In the genomic region with DNA sequence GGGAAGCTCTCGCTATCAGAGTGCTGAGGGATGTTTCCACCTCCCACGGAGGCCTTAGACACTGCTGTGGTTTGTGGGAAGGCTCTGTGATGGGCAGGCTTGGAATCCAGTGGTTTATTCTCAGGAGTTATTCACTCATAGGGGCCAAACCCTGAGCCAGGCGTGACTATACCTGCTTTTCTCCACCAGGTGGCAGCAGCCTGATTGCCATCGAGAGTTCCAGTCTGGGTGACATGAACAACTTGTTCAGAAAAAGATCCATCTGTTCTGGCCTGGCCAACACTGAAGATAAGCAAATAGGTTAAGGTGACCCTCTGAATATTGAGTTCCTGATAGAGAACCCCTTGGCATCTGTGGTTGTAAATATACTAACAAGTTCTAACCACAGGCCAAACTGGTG, we compare ENCODE assay signal across 9 mouse cellular contexts. TPM values are rescaled to one million over a fixed set of nuclear protein-coding genes. Genes with fewer than 3 reads are reported as not detected.
DNase-seq lines count a peak whose midpoint lies in the region; ATAC-seq and TF ChIP-seq lines count a peak whose summit lies in the region.
"Had no signal": no experiment of that assay in that cellular context is flagged by ENCODE, and none has a peak within 500 bp of the region (broad histone marks: within the 10 kb centered on the region; RNA-seq: fewer than 3 reads in every experiment).

No protein-coding gene starts in this region.

- H3K4me3 ChIP-seq in ES-Bruce4 (ENCODE audit: low read depth, low read length): no peak overlapping the region
- H3K4me3 ChIP-seq: midbrain, embryonic 12.5 days had no signal

- H3K27me3 ChIP-seq in ES-Bruce4 (ENCODE audit: control insufficient read depth, insufficient read depth, low read length, poor library complexity, severe bottlenecking): no peaks in the 10 kb centered on the region
- H3K27me3 ChIP-seq: midbrain, embryonic 12.5 days had no signal

- H3K9ac ChIP-seq in ES-Bruce4 (ENCODE audit: low read depth, poor library complexity, severe bottlenecking): no peak overlapping the region
- H3K9ac ChIP-seq: midbrain, embryonic 12.5 days had no signal

- no peak overlapping the region for H3K27ac ChIP-seq in ES-Bruce4 (ENCODE audit: insufficient read depth, low read length)
- H3K27ac ChIP-seq: midbrain, embryonic 12.5 days had no signal

- H3K4me1 ChIP-seq in ES-Bruce4 (ENCODE audit: control insufficient read depth, insufficient read depth, low read length): no peaks in the 10 kb centered on the region
- H3K4me1 ChIP-seq: midbrain, embryonic 12.5 days had no signal

- no peak for TF ChIP-seq EP300 in ES-Bruce4 (IDR thresholded peaks at IDR 0.05; ENCODE audit: insufficient read depth, low read depth, low read length)

- no peaks in the 10 kb centered on the region; the same call in 1 of the 2 replicates for H3K36me3 ChIP-seq in ES-Bruce4 (ENCODE audit: control insufficient read depth, insufficient read depth, low read length, poor library complexity, severe bottlenecking)

- H3K9me3 ChIP-seq in ES-Bruce4 (replicated peaks; ENCODE audit: control insufficient read depth, insufficient read depth, low read length, poor library complexity, severe bottlenecking): no peaks in the 10 kb centered on the region
- H3K9me3 ChIP-seq: midbrain, embryonic 12.5 days had no signal

- peak; percentile 77 for DNase-seq in adrenal gland, adult 2 months
- peak; percentile 93 for DNase-seq in embryo, embryonic 10.5 days (ENCODE audit: low spot score)
- peak; percentile 75 to 81 for DNase-seq in kidney, postnatal 36 days
- DNase-seq in lung, adult 18-20 months: peak; percentile 74 to 77
- peak; percentile 88 to 89 for DNase-seq in right cerebral cortex, adult 2 months (ENCODE audit: low spot score in 2 of 2)
- DNase-seq in urinary bladder, postnatal 4 days (ENCODE audit: low spot score in 2 of 2): peak; percentile 54 to 72

- ATAC-seq in granulocyte monocyte progenitor cell, adult 5-6 weeks (replicated peaks; ENCODE audit: poor library complexity, severe bottlenecking): peak; percentile 44

- TF ChIP-seq POLR2A in ES-Bruce4 (IDR thresholded peaks at IDR 0.05; ENCODE audit: insufficient read depth, low read length): no peak

- peak; percentile 88 for TF ChIP-seq CTCF in ES-Bruce4 (IDR thresholded peaks at IDR 0.05; ENCODE audit: low read depth, low read length)

RNA-seq across cellular contexts. Expression of gene Phb, which starts 19.3 kb away (rescaled TPM):
- 255 and 274 TPM in 2 replicates for polyA plus RNA-seq in ES-Bruce4 (2011; ENCODE audit: insufficient read depth, insufficient read length, low read depth, missing spikeins)
- total RNA-seq in adrenal gland, adult 2 months (2021): 100 to 1,000 TPM; 204 to 395 TPM
- polyA plus RNA-seq in adrenal gland, adult 2 months (2012; rRNA removed): 125 and 220 TPM in 2 replicates
- total RNA-seq in granulocyte monocyte progenitor cell, adult 5-6 weeks (2014; fragmentation: Nextera tagmentation): 98.4 and 108 TPM in 2 replicates
- total RNA-seq in granulocyte monocyte progenitor cell, adult 5-6 weeks (2017): 158 and 163 TPM in 2 replicates

RNA-seq across cellular contexts. Expression of gene Zfp652, which starts 26.4 kb away (rescaled TPM):
- polyA plus RNA-seq in ES-Bruce4 (2011; ENCODE audit: insufficient read depth, insufficient read length, low read depth, missing spikeins): 41.4 TPM in 2 replicates
- 10 to 100 TPM; 39.6 to 40.7 TPM for total RNA-seq in adrenal gland, adult 2 months (2021)
- 20.7 and 24.9 TPM in 2 replicates for polyA plus RNA-seq in adrenal gland, adult 2 months (2012; rRNA removed)
- 39.1 and 39.4 TPM in 2 replicates for total RNA-seq in granulocyte monocyte progenitor cell, adult 5-6 weeks (2014; fragmentation: Nextera tagmentation)
- 17.7 and 18.5 TPM in 2 replicates for total RNA-seq in granulocyte monocyte progenitor cell, adult 5-6 weeks (2017)

RNA-seq across cellular contexts. Expression of gene B130006D01Rik, which starts 37.4 kb away (rescaled TPM):
- polyA plus RNA-seq in ES-Bruce4 (2011; ENCODE audit: insufficient read depth, insufficient read length, low read depth, missing spikeins): 2.3 and 3.9 TPM in 2 replicates
- under 1 TPM; 0.58 to 0.76 TPM for total RNA-seq in adrenal gland, adult 2 months (2021)
- 0.07 TPM in 1 of 2 replicates, not detected in the other for polyA plus RNA-seq in adrenal gland, adult 2 months (2012; rRNA removed)
- total RNA-seq in granulocyte monocyte progenitor cell, adult 5-6 weeks (2014; fragmentation: Nextera tagmentation): 4.4 and 5.7 TPM in 2 replicates
- total RNA-seq in granulocyte monocyte progenitor cell, adult 5-6 weeks (2017): 1.0 and 1.2 TPM in 2 replicates
